Mouse (Mus musculus) neural tube, embryonic 15.5 days (tissue): Measurements from ENCODE around the gene Rbfox1. TPM values are rescaled to one million over a fixed set of nuclear protein-coding genes. Genes with fewer than 3 reads are reported as not detected.
A peak's percentile ranks its signal among the peaks of the same experiment; 100 is the strongest.

Experiments used
- ATAC-seq: fragments of 200-750 bp; cut with Nextera tagmentation; 2 replicates; pipeline ENCODE4 v1.8.0; 2017; ENCODE audit warnings: mild to moderate bottlenecking, moderate TSS enrichment, moderate library complexity; ENCODE audit not compliant: low FRiP score
- H3K27ac ChIP-seq: fragments of 300-500 bp; sonication (generic); replicated peaks from 2 replicates; pipeline ENCODE4 v1.5.1; 2015; ENCODE audit warnings: mild to moderate bottlenecking, inconsistent platforms
- H3K27me3 ChIP-seq: fragments of 300-500 bp; sonication (generic); replicated peaks from 2 replicates; pipeline ENCODE4 v1.6.1; 2015; ENCODE audit warnings: inconsistent platforms
- H3K36me3 ChIP-seq: fragments of 300-500 bp; sonication (generic); 2 replicates; pipeline ENCODE4 v1.6.1; 2015; ENCODE audit warnings: inconsistent platforms
- H3K4me1 ChIP-seq: fragments of 300-500 bp; sonication (generic); 2 replicates; pipeline ENCODE4 v1.6.1; 2015; ENCODE audit warnings: inconsistent platforms
- H3K4me2 ChIP-seq: fragments of 300-500 bp; sonication (generic); 2 replicates; pipeline ENCODE4 v1.6.1; 2015; ENCODE audit warnings: inconsistent platforms, mild to moderate bottlenecking, moderate library complexity
- H3K4me3 ChIP-seq: fragments of 300-500 bp; sonication (generic); replicated peaks from 2 replicates; pipeline ENCODE4 v1.5.1; 2015; ENCODE audit warnings: mild to moderate bottlenecking, inconsistent platforms
- H3K9ac ChIP-seq: fragments of 300-500 bp; sonication (generic); replicated peaks from 2 replicates; pipeline ENCODE4 v1.6.1; 2015; ENCODE audit warnings: mild to moderate bottlenecking, inconsistent platforms
- H3K9me3 ChIP-seq: fragments of 300-500 bp; sonication (generic); replicated peaks from 2 replicates; pipeline ENCODE4 v1.6.1; 2016; ENCODE audit warnings: inconsistent platforms
- WGBS: fragments of 180-500 bp; shearing (Covaris S2); methylation state at CpG from one replicate; pipeline ENCODE4 v1.1.7; 2015; ENCODE audit warnings: mixed read lengths; 5-methylcytosine and 5-hydroxymethylcytosine counted together
- polyA plus RNA-seq: library from polyadenylated mRNA; unstranded; fragments of >200 nt; fragmentation: Nextera tagmentation; extraction: Ambion mirVana; gene quantifications from 2 replicates; pipeline ENCODE4 v1.2.1, GENCODE M21; 2015

Rbfox1 gene
- polyA plus RNA-seq, 1 experiment from 2014 or later: 351 TPM

DNA sequence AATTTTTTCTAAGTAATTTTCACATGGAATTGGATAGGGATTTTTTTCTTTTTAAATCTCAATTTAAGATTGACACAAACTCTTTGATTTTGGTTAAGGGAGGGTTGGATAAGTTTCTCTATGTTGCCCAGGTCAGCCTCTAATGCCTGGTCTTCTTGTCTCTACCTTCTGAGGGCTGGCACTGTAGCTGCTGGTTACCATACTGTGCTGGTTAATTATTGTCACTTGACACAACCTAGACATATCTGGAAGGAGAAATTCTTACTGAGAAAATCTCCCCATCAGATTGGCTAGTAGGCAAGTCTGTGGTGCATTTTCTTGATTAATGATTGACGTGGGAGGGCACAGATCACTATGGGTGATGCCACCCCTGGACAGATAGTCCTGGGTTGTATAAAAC is 177.3 kb downstream of the Rbfox1 start:
- no peaks in the 10 kb centered on the region for H3K9me3 ChIP-seq
- no peaks in the 10 kb centered on the region for H3K4me1 ChIP-seq
- no peak overlapping the region for H3K9ac ChIP-seq
- H3K27ac ChIP-seq: no peak overlapping the region
- H3K4me2 ChIP-seq: no peak overlapping the region
- H3K36me3 ChIP-seq: no peaks in the 10 kb centered on the region
- WGBS: 83% methylated on average over 1 of the region's 1 CpGs
- no peak for ATAC-seq
- no peak overlapping the region for H3K4me3 ChIP-seq
- H3K27me3 ChIP-seq: no peaks in the 10 kb centered on the region

DNA sequence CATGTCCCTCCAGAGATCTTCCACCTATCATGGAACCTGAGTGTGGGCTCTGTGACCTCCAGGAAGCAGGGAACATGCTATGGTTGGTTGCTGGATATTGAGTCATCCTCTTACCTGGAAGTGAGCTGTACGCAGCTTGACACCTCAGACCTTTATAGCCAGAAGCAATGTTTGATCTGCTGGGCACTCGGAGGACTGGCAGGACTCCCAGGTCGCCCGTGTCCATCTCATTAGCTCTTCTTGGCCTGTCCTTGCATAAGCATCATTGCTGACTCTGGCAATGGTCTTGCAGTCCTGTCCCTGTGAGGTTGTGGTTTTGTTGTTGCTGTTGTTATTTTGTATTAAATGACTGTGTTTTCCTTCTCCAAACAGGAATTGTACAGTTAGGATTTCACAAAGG is 180.3 kb downstream of the Rbfox1 start:
- no peak overlapping the region for H3K27ac ChIP-seq
- no peaks in the 10 kb centered on the region for H3K36me3 ChIP-seq
- H3K4me2 ChIP-seq: no peak overlapping the region
- 88% methylated on average over 4 of the region's 4 CpGs for WGBS
- H3K9ac ChIP-seq: no peak overlapping the region
- no peaks in the 10 kb centered on the region for H3K4me1 ChIP-seq
- no peaks in the 10 kb centered on the region for H3K9me3 ChIP-seq
- H3K4me3 ChIP-seq: no peak overlapping the region
- H3K27me3 ChIP-seq: no peaks in the 10 kb centered on the region
- ATAC-seq: no peak

- Histone ChIP-seq H3K4me2 (no peak overlapping the region), H3K27ac (no peak overlapping the region), H3K4me1 (no peaks in the 10 kb centered on the region), H3K36me3 (no peaks in the 10 kb centered on the region), H3K4me3 (no peak overlapping the region), H3K27me3 (no peaks in the 10 kb centered on the region), H3K9me3 (no peaks in the 10 kb centered on the region), H3K9ac (no peak overlapping the region)
- ATAC-seq: no peak
- 80% methylated on average over 10 of the region's 10 CpGs for WGBS
Observed at GRCm38 (mm10) chr16:6075442-6076050, 190.4 kb downstream of the Rbfox1 start.

GRCm38 (mm10) chr16:6079017-6079416 is 193.9 kb downstream of the Rbfox1 start:
- no peaks in the 10 kb centered on the region for H3K36me3 ChIP-seq
- no peak overlapping the region for H3K4me2 ChIP-seq
- 60% methylated on average over 4 of the region's 4 CpGs for WGBS
- H3K9me3 ChIP-seq: no peaks in the 10 kb centered on the region
- no peaks in the 10 kb centered on the region for H3K4me1 ChIP-seq
- H3K4me3 ChIP-seq: no peak overlapping the region
- H3K27ac ChIP-seq: no peak overlapping the region
- H3K9ac ChIP-seq: no peak overlapping the region
- H3K27me3 ChIP-seq: no peaks in the 10 kb centered on the region
- 0 out of 2 replicates have a peak, but pooled peaks have one; percentile 35 for ATAC-seq

DNA sequence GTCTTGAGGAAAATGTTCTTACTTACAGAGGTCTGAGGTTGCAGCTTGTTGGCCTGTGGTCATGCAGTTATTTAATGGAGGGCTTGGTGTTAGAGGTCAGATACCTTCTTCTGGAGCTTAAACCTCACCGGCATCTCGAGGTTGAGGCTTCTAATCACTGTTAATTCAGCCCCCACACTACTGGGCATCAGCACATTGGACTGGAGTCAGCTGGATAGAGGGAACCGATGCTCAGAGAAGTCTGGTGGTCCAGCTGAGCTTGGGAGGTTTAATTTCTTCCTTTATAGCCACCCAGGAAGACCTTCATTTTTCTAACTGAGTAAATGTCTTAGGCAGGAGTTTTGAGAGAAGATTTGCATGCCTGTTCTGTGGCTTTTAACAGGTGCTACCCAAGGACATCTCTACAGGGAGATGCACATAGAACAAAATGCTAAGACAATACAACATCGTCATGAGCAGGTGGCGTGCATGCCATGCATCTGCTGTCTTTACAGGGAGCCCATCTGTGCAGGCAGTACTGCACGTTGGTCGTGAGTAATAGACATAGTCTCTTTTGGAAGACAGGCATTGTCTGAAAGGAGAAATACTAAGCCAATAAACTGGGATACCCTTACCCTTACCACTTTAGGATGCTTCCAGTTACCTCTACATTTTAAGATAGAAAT is 199.7 kb downstream of the Rbfox1 start:
- ATAC-seq: no peak
- H3K4me2 ChIP-seq: no peak overlapping the region
- no peaks in the 10 kb centered on the region for H3K9me3 ChIP-seq

GRCm38 (mm10) chr16:6086200-6086599 is 201.0 kb downstream of the Rbfox1 start:
- Histone ChIP-seq H3K9ac (no peak overlapping the region), H3K4me1 (peaks cover 11% of the 10 kb centered on the region; the same call in 1 of the 2 replicates), H3K36me3 (no peaks in the 10 kb centered on the region), H3K4me2 (no peak overlapping the region), H3K27ac (no peak overlapping the region), H3K9me3 (no peaks in the 10 kb centered on the region), H3K27me3 (no peaks in the 10 kb centered on the region), H3K4me3 (no peak overlapping the region)
- ATAC-seq: no peak
- WGBS: 54% methylated on average over 3 of the region's 3 CpGs

More for the DNA sequence above, 199.7 kb downstream of the Rbfox1 start:
- peaks cover 6% of the 10 kb centered on the region; the same call in 1 of the 2 replicates for H3K4me1 ChIP-seq
- no peak overlapping the region; the same call in 1 of the 2 replicates for H3K27ac ChIP-seq
- no peaks in the 10 kb centered on the region for H3K27me3 ChIP-seq
- H3K9ac ChIP-seq: no peak overlapping the region
- no peak overlapping the region for H3K4me3 ChIP-seq
- WGBS: 64% methylated on average over 7 of the region's 7 CpGs
- H3K36me3 ChIP-seq: no peaks in the 10 kb centered on the region

GRCm38 (mm10) chr16:6091326-6092123 is 206.4 kb downstream of the Rbfox1 start:
- H3K36me3 ChIP-seq: no peaks in the 10 kb centered on the region
- ATAC-seq: no peak
- no peaks in the 10 kb centered on the region for H3K27me3 ChIP-seq

GRCm38 (mm10) chr16:6095604-6096372 is 210.6 kb downstream of the Rbfox1 start:
- Histone ChIP-seq H3K9ac (no peak overlapping the region), H3K36me3 (no peaks in the 10 kb centered on the region), H3K9me3 (no peaks in the 10 kb centered on the region), H3K4me3 (no peak overlapping the region), H3K27ac (no peak overlapping the region), H3K27me3 (no peaks in the 10 kb centered on the region), H3K4me1 (peaks cover 2% of the 10 kb centered on the region; the same call in 1 of the 2 replicates), H3K4me2 (no peak overlapping the region)
- ATAC-seq: no peak
- 90% methylated on average over 2 of the region's 2 CpGs for WGBS

More at GRCm38 (mm10) chr16:6091326-6092123, 206.4 kb downstream of the Rbfox1 start:
- 89% methylated on average over 3 of the region's 3 CpGs for WGBS
- no peak overlapping the region for H3K27ac ChIP-seq
- no peak overlapping the region for H3K4me2 ChIP-seq
- no peaks in the 10 kb centered on the region for H3K9me3 ChIP-seq
- no peak overlapping the region for H3K4me3 ChIP-seq
- peaks cover 7% of the 10 kb centered on the region; the same call in 1 of the 2 replicates for H3K4me1 ChIP-seq
- no peak overlapping the region for H3K9ac ChIP-seq

- ATAC-seq: no peak
- 17% methylated on average over 7 of the region's 7 CpGs for WGBS
- H3K27ac ChIP-seq: no peak overlapping the region
- no peak overlapping the region for H3K9ac ChIP-seq
- H3K9me3 ChIP-seq: no peaks in the 10 kb centered on the region
- no peak overlapping the region for H3K4me3 ChIP-seq
- H3K4me1 ChIP-seq: peaks cover 2% of the 10 kb centered on the region; the same call in 1 of the 2 replicates
- H3K36me3 ChIP-seq: no peaks in the 10 kb centered on the region
- H3K4me2 ChIP-seq: no peak overlapping the region
- no peaks in the 10 kb centered on the region for H3K27me3 ChIP-seq
Observed at GRCm38 (mm10) chr16:6097244-6098040, 212.3 kb downstream of the Rbfox1 start.

- 90% methylated on average over 3 of the region's 3 CpGs for WGBS
- no peaks in the 10 kb centered on the region for H3K36me3 ChIP-seq
- no peak overlapping the region for H3K27ac ChIP-seq
- no peaks in the 10 kb centered on the region for H3K9me3 ChIP-seq
- no peak for ATAC-seq
- H3K4me3 ChIP-seq: no peak overlapping the region
- peaks cover 2% of the 10 kb centered on the region; the same call in 1 of the 2 replicates for H3K4me1 ChIP-seq
- no peaks in the 10 kb centered on the region for H3K27me3 ChIP-seq
- no peak overlapping the region for H3K9ac ChIP-seq
- no peak overlapping the region for H3K4me2 ChIP-seq
Observed at GRCm38 (mm10) chr16:6098116-6098515, 213.0 kb downstream of the Rbfox1 start.
